Mouse (Mus musculus) olfactory bulb, adult 2 months (tissue): ENCODE data around the gene Gpr45.

Experiments used
- CTCF ChIP-seq: fragments of 200-500 bp; IDR thresholded peaks from 2 replicates; pipeline ENCODE4 v1.5.1; 2012; ENCODE audit warnings: low read depth, mild to moderate bottlenecking, low read length, moderate library complexity; ENCODE audit not compliant: insufficient read depth
- POLR2A ChIP-seq: fragments of 200-500 bp; IDR thresholded peaks from 2 replicates; pipeline ENCODE4 v1.6.1; 2012; ENCODE audit warnings: mild to moderate bottlenecking, low read depth, low read length, moderate library complexity; ENCODE audit not compliant: insufficient read depth

GRCm38 (mm10) chr1:42953482-42953822 lies 780 bp downstream of the Gpr45 start:
- TF ChIP-seq POLR2A (no peak), CTCF (no peak)
